23 mouse cellular contexts compared by ENCODE assay signal in genomic region chr15:96153489-96153888, GRCm38 (mm10).
DNase-seq lines count a peak whose midpoint lies in the region; ATAC-seq and TF ChIP-seq lines count a peak whose summit lies in the region.
"Had no signal": no experiment of that assay in that cellular context is flagged by ENCODE, and none has a peak within 500 bp of the region (broad histone marks: within the 10 kb centered on the region; RNA-seq: fewer than 3 reads in every experiment).

No protein-coding gene starts in this region.

- H3K4me3 ChIP-seq in midbrain, embryonic 11.5 days (ENCODE audit: low read depth, low read length): no peak overlapping the region
- no peak overlapping the region for H3K4me3 ChIP-seq in midbrain, embryonic 16.5 days (ENCODE audit: low read depth, low read length)
- H3K4me3 ChIP-seq in myocyte: no peak overlapping the region
- H3K4me3 ChIP-seq in hindbrain, embryonic 13.5 days: no peak overlapping the region

- TF ChIP-seq POLR2A in myocyte (IDR thresholded peaks at IDR 0.05; ENCODE audit: insufficient read length, low read depth): no peak

- no peaks in the 10 kb centered on the region for H3K4me1 ChIP-seq in midbrain, embryonic 11.5 days (ENCODE audit: control insufficient read depth, insufficient read depth, low read length)
- no peaks in the 10 kb centered on the region for H3K4me1 ChIP-seq in midbrain, embryonic 16.5 days (ENCODE audit: control insufficient read depth, insufficient read depth, low read length)
- no peaks in the 10 kb centered on the region; the same call in 1 of the 2 replicates for H3K4me1 ChIP-seq in hindbrain, embryonic 13.5 days (replicated peaks)

- no peaks in the 10 kb centered on the region for H3K9me3 ChIP-seq in midbrain, embryonic 11.5 days (ENCODE audit: control insufficient read depth, low read length)
- no peaks in the 10 kb centered on the region for H3K9me3 ChIP-seq in midbrain, embryonic 16.5 days (replicated peaks; ENCODE audit: control insufficient read depth, low read length, poor library complexity, severe bottlenecking)
- H3K9me3 ChIP-seq in hindbrain, embryonic 13.5 days: no peaks in the 10 kb centered on the region

- intact Hi-C loops in heart, postnatal 36 days (cut with DNase I): no loop called here

- WGBS in midbrain, embryonic 11.5 days: 83% methylated on average over 6 of the region's 6 CpGs
- 69% methylated on average over 6 of the region's 6 CpGs for WGBS in midbrain, embryonic 16.5 days
- WGBS in hindbrain, embryonic 13.5 days: 76% methylated on average over 6 of the region's 6 CpGs

- H3K9ac ChIP-seq in midbrain, embryonic 11.5 days (ENCODE audit: low read length): no peak overlapping the region
- H3K9ac ChIP-seq in midbrain, embryonic 16.5 days (ENCODE audit: low read depth, low read length): no peak overlapping the region
- H3K9ac ChIP-seq in hindbrain, embryonic 13.5 days: no peak overlapping the region

- no peaks in the 10 kb centered on the region for H3K27me3 ChIP-seq in midbrain, embryonic 11.5 days (ENCODE audit: control insufficient read depth, insufficient read depth, low read length)
- no peaks in the 10 kb centered on the region for H3K27me3 ChIP-seq in midbrain, embryonic 16.5 days (ENCODE audit: control insufficient read depth, insufficient read depth, low read depth, low read length)
- no peaks in the 10 kb centered on the region for H3K27me3 ChIP-seq in myocyte (ENCODE audit: control insufficient read depth, insufficient read depth, insufficient read length)
- no peaks in the 10 kb centered on the region for H3K27me3 ChIP-seq in hindbrain, embryonic 13.5 days
- H3K27me3 ChIP-seq: CH12.LX had no signal

- no peaks in the 10 kb centered on the region for H3K79me2 ChIP-seq in myocyte (ENCODE audit: control insufficient read depth, insufficient read depth)

- no peaks in the 10 kb centered on the region for H3K36me3 ChIP-seq in midbrain, embryonic 11.5 days (ENCODE audit: control insufficient read depth, insufficient read depth, low read length)
- H3K36me3 ChIP-seq in midbrain, embryonic 16.5 days (ENCODE audit: control insufficient read depth, insufficient read depth, low read length): no peaks in the 10 kb centered on the region
- no peaks in the 10 kb centered on the region for H3K36me3 ChIP-seq in myocyte (ENCODE audit: control insufficient read depth, insufficient read depth)
- no peaks in the 10 kb centered on the region for H3K36me3 ChIP-seq in hindbrain, embryonic 13.5 days
- H3K36me3 ChIP-seq: G1E had no signal

- peak; percentile 25 for DNase-seq in heart, adult 11 months
- no peak for DNase-seq in heart, postnatal 36 days
- DNase-seq in midbrain, embryonic 11.5 days (ENCODE audit: low spot score, missing footprints): peak; percentile 70
- peak; percentile 61 for DNase-seq in MN1 (ENCODE audit: low spot score)
- DNase-seq in thymus, postnatal 25 days: no peak
- DNase-seq: adrenal gland, adult 2 months; adrenal gland, adult 8-10 months; adrenal gland, postnatal 10 days; adrenal gland, postnatal 14 days; adrenal gland, postnatal 25 days; adrenal gland, postnatal 36 days; B cell, adult 2 months; cerebellum, adult 11 months; cerebellum, adult 11-12 months; cerebellum, adult 18-20 months had no signal

- no peak overlapping the region for H3K4me2 ChIP-seq in midbrain, embryonic 11.5 days
- no peak overlapping the region for H3K4me2 ChIP-seq in midbrain, embryonic 16.5 days (ENCODE audit: low read length)
- peak overlapping the region; percentile 47 for H3K4me2 ChIP-seq in myocyte (ENCODE audit: low read depth)
- H3K4me2 ChIP-seq in hindbrain, embryonic 13.5 days: no peak overlapping the region

- no peak overlapping the region for H3K27ac ChIP-seq in midbrain, embryonic 11.5 days (ENCODE audit: low read depth, low read length)
- H3K27ac ChIP-seq in midbrain, embryonic 16.5 days (ENCODE audit: low read length): no peak overlapping the region
- H3K27ac ChIP-seq in hindbrain, embryonic 13.5 days: no peak overlapping the region

- ATAC-seq in midbrain, embryonic 11.5 days (ENCODE audit: low FRiP score): no peak
- ATAC-seq in midbrain, embryonic 16.5 days: no peak
- ATAC-seq in hindbrain, embryonic 13.5 days (ENCODE audit: low FRiP score): no peak
- ATAC-seq: activated CD4-positive, CD25-positive, alpha-beta regulatory T cell, adult 4 months; CD4-positive, CD25-positive, alpha-beta regulatory T cell, adult 4 months; Patski had no signal

- H3ac ChIP-seq in myocyte (ENCODE audit: control insufficient read depth, insufficient read length): no peak overlapping the region

TF ChIP-seq in myocyte, 11 proteins besides CTCF, POLR2A, EP300 and RAD21:
- TF ChIP-seq TCF3 (IDR thresholded peaks at IDR 0.05; ENCODE audit: insufficient read length, low read depth): no peak
- TF ChIP-seq CEBPB (IDR thresholded peaks at IDR 0.05; ENCODE audit: insufficient read depth, poor library complexity, severe bottlenecking): peak; percentile 77
- TF ChIP-seq MYOD1 (IDR thresholded peaks at IDR 0.05; ENCODE audit: control insufficient read depth in 1 of 3, insufficient read length in 2 of 3, low read depth in 2 of 3): no peak
- no peak for TF ChIP-seq USF1 (IDR thresholded peaks at IDR 0.05; ENCODE audit: low read depth)

Comparison
In these comparisons a context has a peak if more than half of its experiments do, and no peak if none do; other contexts are left out.
1. DNase-seq: peak in heart, adult 11 months (single experiment), midbrain, embryonic 11.5 days (single experiment) and MN1 (single experiment); none in heart, postnatal 36 days (0 of 2) and thymus, postnatal 25 days (single experiment).